Mouse (Mus musculus) small intestine, adult 10 weeks (tissue): ENCODE results near the gene Padi6. TPM values are rescaled to one million over a fixed set of nuclear protein-coding genes. Genes with fewer than 3 reads are reported as not detected.

Experiments
- polyA plus RNA-seq: library from polyadenylated mRNA; stranded (reverse); fragments of 350-450 nt; fragmentation: Illumina TruSeq; extraction: RNeasy Lipid Tissue Mini Kit (QIAGEN cat#74804); gene quantifications from one replicate; pipeline ENCODE4 v1.2.3, GENCODE M21; 2014; ENCODE audit warnings: low replicate concordance

Padi6 gene
- not detected for polyA plus RNA-seq

DNA sequence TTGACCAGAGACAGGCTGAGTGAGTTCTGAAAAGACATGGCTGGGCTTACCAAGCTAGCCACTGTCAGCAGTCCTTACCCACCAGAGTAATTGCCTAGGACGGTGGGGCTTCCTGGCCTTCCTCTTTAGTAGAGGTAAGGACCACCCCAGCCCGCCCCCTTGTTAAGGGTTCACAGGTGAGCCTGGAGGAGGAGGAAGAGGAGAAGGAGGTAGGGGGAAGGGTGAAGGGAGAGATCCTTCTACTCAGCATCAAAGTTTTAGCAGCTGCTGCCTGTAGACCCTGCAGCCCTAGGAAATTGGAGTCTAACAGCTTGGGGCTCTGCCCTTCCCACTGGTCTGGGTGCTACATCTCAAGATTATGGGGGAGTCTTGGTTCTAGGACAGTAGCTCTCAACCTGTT is at the start of gene Padi6:
Padi6 (minus strand) TSS at position 101 of the 400 bp plus-strand sequence.

DNA sequence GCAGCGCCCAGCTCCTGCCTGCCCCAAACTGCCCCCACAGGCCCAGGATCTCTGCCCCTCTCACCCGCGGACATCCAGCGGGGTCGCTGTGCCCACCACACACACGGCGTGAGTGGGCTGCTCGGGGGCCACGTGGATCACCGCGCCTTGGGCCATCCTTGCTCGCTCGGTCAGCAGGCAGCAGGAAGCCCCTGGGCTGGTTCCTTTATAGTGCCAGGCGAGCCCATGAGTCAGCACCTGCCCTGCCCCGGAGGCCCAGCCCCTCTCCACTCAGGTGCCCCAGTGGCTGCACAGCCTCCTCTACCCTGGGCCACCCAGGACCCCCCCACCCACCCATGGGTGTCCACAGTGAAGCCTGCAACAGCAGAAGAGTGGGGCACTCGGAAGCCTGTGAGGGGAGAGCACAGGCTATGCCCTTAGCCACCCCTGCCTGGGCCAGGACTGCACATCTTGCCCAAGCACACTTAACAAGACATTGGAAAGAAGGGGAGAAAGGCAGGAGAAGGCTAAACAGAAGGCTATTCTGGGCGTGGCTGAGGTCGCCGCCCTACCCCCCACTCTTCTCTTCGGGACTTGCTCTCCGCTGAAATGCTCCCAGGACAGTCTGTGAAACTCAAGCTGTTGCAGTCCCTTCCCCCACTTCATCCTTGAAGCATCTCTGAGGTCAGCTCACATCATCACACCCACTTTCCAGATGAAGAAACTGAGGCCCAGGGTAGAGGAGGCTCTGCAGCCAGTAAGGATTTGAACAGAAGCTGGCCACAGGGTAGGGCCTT is 31.8 kb upstream of the Padi6 start, which contains the start of gene Padi4:
Padi4 (minus strand) TSS at position 212 of the 776 bp plus-strand sequence.

DNA sequence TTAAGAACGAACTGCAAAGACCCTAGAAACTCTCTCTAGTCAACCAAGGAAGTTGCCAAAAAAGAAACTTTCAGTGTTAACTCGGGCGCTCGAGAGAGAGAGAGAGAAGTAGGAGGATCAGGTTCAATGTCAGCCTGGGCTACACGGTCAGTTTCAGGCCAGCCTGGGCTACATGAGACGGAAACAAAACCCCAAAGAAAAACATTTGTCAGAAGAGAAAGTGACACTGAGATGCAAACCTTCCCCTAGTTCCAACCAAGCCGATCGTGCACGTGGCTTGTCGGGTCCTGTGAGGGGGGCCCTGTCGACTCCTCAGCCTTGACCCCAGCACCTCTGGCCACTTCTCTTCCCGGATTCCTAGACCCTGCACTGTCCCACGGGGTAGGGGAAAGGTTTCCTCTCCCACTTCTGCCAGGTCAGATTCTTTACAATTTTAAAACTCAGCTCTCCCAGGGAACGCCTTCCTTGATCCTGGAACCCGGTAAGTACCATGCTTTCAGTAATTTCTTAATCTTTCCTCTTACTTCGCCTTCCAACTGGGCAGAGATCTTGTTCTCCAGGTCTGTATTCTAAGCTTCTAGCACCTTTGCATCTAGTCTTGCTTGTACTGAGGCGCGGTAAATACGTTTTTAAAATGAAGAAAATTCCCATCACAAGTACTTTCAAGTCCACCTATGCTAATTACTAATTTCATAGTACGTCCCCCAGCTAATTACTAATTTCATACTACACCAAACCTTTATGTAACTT is 42.0 kb downstream of the Padi6 start, which contains the start of gene Rcc2:
Rcc2 (plus strand) TSS at position 273 of the 750 bp plus-strand sequence.

Other genes starting within 250 kb of the Padi6 start
- 0.56 TPM for gene Arhgef10l, start 76.6 kb downstream of the Padi6 start, polyA plus RNA-seq
- 3.2 TPM for gene Rcc2, start 42.1 kb downstream of the Padi6 start, polyA plus RNA-seq
- not detected for gene Padi4, start 31.6 kb upstream of the Padi6 start, polyA plus RNA-seq
- gene Padi3, start 68.0 kb upstream of the Padi6 start, polyA plus RNA-seq = not detected
- not detected for gene Padi1, start 103.1 kb upstream of the Padi6 start, polyA plus RNA-seq
- gene Padi2, start 163.7 kb upstream of the Padi6 start, polyA plus RNA-seq = 0.63 TPM
- gene Sdhb, start 218.6 kb upstream of the Padi6 start, polyA plus RNA-seq = 90.7 TPM
- gene Atp13a2, start 244.2 kb upstream of the Padi6 start, polyA plus RNA-seq = 0.15 TPM